Mouse (Mus musculus): Measurements from ENCODE around the gene Macrod1.

Macrod1 gene

GRCm38 (mm10) chr19:7143854-7144253 is 87.2 kb downstream of the Macrod1 start:
- DNase-seq = no peak

DNA sequence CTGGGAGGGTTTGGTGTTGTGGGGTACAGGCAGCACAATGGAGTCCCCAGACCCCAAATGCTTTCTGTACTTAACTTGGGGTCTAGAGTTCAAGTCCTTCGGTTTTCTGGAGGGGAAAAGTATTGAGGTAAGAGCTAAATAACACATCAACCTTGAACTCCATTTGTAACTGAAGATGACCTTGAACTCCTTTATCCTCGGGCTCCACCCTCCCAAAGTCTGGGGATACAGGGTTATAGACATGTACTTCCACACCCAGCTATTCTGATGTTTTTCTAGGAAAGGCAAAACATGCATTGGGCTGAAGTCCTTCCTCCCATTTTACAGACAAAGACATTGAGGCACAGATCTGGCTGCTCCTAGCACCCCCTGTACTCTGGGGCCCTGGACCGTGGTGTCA is 87.8 kb downstream of the Macrod1 start:
- no peak for DNase-seq

GRCm38 (mm10) chr19:7146376-7146775 is 89.8 kb downstream of the Macrod1 start:
- no peak for DNase-seq

- no peak for DNase-seq
These were observed 91.5 kb downstream of the Macrod1 start for GRCm38 (mm10) chr19:7148096-7148495.

DNA sequence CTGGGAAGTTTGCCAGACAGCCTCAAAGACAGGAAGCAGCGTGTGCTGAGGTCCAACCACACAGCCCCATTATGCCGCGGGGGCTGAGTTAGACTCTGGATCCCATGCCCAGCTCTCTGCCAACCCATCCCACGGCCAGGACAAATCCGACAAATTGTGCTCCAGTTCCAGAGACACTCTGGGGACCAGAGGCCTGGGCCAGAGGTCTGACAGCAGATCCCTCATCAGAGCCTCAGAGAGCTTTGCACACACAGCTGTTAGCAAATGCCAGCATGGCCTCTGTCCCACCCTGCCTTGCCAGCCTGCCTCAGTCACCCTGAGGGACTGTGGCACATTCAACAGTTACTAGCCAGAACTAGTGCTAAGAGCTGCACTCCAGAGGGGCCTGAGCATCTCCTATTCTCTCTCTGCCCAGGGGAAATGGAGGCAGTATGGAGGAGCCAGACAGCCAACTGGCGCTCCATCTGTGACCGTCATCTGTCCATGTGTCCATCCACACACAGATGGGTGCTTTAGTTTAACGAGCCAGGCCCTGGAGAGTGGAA is 92.0 kb downstream of the Macrod1 start:
- no peak for DNase-seq

DNA sequence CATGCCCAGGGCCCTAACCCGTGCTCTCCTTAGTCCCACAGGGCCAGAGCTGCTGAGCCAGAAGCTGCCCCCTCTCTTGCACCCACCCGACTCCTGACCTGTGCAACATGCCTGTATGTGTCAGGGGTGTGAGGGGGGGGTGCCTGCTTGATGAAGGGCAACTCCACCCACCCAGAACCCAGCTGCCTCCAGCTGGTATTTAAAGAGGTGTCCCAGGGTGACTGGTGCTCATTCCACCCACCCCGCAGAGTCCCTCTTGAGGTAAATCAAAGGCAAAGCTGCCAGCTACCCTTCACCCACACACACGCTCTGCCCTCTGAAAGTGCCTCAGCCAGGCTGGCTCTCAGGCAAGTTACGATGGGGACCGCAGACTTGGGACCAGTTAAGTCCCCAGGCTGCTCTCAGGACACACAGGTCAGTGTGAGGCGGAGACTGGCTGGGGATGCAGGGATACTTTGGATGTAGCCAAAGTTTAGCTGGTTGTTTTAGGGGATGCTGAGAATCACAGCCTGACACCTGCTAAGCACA is 92.6 kb downstream of the Macrod1 start:
- no peak for DNase-seq

DNA sequence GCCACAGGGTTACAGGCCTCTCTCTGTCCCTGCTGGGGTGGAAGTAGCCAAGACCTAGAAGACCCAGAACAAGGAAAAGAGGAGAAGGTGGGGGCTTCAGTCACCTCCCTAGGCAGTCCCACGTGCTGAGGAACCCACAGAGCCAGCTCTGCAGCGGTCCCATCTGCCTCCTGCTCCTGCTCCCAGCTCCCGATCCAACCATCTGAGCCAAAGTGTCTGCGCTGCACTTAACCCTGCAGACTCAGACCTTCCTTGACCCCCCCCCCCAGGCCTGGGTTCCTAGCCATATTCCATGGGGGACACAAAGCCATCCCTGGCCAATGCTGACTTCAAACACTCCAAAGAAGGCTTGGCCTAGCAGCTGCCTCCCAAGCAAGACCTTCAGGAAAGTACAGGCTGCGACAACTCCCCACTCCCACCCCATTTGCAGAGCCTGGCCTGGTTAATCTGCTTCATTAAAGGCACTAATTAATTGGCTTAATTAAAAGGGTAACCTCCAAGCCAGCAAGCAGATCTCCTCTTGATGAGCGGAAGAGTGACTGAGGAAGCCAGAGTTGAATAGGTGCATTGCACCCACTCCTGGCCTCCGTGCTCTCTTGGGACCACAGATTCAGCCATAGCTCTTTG is 94.8 kb downstream of the Macrod1 start:
- no peak for DNase-seq

GRCm38 (mm10) chr19:7151927-7152653 is 95.5 kb downstream of the Macrod1 start:
- no peak for DNase-seq

DNA sequence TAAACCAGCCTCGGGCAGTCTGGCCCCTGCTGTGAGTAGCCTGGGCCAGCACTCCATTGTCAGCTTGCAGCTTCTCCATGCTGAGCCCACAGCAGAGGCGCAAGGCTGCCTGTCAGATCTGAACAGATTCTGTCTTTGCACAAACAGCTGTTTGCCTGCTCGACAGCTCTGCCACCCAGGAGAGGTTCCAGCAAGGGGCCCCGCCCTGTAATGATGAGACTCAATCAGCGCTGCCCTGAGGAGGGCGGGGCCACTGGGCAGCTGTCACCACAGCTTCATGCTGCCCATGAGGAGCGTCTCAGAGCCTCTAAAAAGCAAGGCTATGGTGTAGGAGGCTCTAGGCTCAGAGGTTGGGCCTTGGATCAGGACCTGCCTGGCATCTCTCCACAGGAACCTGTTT is 96.6 kb downstream of the Macrod1 start:
- no peak for DNase-seq

DNA sequence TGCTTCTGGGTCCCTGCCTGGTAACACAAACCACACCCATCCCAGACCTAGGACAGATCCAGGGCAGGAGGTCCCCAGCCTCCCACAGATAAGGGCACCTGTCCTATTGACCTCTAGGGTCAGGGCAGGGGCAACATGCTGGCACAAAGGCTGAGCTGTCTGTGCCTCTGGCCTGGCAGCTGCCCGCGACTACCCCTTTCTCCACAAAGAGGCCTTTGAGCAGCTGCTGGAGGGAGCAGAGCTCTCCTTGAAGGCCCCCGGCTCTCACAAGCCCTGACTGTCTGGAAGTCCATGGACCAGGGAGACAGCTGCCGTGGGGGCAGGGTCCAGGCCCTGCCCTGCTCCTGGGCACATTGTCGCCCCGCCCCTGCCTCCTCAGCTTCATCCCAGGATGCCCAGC is 98.6 kb downstream of the Macrod1 start:
- DNase-seq = no peak

DNA sequence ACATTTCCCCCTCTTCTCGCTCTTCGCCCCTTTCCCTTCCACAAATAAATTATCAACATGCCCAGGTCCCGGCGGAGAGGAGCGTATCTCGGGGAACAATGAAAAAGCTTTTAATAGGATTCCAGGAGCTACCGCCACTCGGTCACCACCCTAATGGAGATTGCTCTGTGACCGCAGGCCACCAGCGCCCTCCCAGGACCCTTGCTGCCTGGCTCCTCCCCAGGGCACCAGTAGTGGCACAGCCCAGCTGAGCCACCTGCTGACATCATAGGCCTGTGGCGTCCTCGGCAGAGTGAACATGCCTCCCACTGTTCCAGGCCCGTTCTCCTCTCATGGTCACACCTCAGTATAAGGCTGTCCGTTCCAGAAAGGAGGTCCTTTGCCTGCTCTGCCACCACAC is 101.1 kb downstream of the Macrod1 start:
- DNase-seq = no peak

DNA sequence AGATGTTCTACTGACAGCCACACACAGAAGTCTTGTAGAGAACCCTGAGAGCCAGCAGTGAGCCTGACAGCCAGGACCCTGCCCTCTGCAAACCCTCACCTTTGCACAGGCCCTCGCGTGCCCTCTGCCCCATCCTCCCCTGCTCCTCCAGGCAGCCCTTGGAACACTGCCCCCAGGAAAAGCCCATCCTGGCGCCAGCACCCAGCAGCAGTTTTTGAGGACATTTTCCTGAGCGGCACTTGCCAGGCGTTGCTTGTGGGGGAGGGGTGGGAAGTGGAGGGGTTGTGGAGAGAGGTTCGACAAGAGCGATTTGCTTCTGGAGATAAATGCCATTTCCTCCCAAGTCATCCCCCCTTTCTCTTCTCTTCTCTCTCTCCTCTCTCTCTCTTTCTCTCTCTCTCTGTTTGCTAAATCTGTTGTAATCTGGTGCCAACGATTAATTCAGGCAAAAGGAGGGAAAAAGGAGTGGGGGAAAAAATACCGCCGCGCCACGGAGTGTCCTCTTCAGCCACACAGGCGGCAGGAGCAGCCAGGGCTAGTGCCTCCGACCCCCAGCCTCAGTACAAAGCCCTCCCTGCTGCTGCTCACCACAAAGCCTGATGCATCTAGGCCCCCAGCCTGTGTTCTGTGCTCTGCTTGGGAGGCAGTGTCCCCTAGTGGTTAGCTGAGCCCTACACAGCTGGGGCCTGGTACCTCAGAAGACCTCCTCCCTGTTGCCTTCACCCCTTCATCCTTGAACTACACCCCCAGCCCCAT is 103.7 kb downstream of the Macrod1 start:
- no peak for DNase-seq

DNA sequence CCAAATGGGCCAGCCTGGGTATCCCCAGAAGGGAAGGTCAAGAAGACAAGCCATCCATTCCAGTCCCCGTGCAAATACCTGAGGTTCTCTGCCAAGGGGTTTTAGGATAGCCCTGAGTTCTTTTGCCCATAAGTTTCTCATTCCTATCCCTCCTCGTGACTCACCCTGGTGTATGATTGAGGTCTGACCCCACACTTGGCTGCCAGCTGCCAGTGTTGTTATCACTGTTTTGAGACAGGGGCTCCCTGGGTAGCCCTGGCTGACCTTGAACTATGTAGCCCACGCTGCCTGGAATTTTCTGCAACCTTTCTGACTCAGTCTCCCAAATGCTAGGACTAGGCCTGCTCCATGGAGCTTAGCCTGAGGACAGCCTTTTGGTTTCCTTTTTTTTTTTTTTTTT is 104.5 kb downstream of the Macrod1 start:
- DNase-seq = no peak

- DNase-seq = peak; percentile 50
These were observed 107.6 kb downstream of the Macrod1 start for GRCm38 (mm10) chr19:7164238-7164637.

DNA sequence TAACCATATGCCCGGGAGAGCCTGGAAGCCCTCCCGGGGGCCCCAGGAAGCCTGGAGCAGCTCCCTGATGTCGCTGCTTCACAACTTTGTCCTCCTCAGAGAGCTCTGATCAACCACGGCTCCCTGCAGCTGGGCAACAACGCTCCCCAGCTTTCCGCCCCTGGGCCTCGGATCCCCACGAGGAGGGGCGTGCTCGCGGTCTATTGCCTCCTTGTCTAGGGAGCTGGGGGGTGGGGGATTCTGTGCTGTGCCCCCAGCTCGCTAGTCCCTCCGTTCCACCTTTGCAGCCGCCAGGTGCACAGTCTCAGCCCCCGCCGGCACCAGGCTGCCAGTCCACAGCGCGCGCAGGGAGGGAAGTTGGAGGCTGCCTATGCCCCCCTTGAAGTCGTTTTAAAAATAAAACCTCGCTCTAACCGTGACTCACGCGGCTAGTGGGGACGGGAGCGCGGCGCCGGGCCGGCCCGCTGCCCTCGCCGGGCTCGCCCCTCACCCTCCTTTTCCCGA is 108.3 kb downstream of the Macrod1 start:
- DNase-seq = peak; percentile 47

- DNase-seq = peak; percentile 61
These were observed 109.0 kb downstream of the Macrod1 start for GRCm38 (mm10) chr19:7165509-7166199.

GRCm38 (mm10) chr19:7166200-7166711 is 109.6 kb downstream of the Macrod1 start:
- DNase-seq = no peak

DNA sequence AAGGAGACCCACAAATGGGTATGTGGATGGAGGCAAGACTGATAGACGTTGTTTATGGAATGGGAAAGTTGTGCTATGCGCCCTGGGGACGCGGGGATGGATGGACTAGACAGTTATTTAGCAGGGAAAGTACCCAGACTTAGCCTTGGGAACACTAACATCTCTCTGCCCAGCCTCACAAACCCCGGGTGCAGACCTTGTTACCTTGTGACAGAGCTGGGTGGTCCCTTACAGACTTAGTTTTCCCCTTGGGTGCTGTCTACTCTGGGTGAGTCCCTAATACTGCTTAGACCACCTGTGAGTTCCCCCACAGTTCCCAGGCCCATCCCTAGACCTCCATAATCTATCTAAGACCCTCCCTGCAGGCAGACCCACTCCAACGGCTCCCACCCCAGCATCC is 110.2 kb downstream of the Macrod1 start:
- no peak for DNase-seq

DNA sequence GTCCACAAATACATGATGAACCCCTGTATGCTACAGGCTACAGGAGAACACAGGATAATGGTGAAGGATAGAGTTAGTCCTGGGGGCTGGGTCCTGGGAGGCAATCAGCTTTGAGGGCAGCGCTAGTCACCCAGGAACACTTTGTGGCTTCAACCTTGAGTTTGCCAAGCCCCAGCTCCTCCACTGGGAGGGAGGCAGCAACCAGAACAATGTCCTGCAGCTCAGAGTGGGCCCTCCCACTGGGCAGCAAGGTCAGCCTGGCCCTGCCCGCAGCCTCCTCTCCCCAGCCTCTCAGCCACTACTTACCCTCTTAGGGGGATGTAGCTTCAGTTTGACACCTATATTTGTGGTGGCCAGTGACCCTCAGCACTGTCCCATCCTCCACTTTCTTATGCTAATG is 111.8 kb downstream of the Macrod1 start:
- DNase-seq = no peak

DNA sequence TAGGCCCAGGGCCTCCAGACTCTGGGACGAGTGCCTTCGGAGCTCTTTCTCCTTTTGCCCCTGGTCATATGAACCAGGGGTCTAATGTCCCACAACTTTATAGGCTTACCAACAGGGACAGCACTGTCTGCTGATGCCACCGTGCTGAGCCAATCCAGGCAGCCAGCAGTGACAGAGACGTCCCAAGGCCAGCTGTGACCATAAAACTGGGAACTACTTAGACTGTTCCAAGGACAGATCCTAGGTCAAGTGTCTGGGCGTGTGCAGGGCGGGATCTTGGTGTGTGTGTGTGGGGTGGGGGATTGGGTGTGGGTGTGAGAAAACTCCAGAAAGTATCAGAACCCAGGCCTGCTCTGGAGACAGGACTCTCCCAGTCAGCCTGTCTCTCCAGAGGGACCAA is 114.3 kb downstream of the Macrod1 start:
- DNase-seq = no peak

- DNase-seq = no peak
These were observed 114.8 kb downstream of the Macrod1 start for GRCm38 (mm10) chr19:7171447-7171846.

Measured in cerebellum, adult 8-10 months (tissue).